Mouse (Mus musculus): ENCODE data around the gene Atp6v1e2. TPM values are rescaled to one million over a fixed set of nuclear protein-coding genes. Genes with fewer than 3 reads are reported as not detected.

Gene Atp6v1e2
- total RNA-seq, 1 experiment from 2014 or later: not detected

DNA sequence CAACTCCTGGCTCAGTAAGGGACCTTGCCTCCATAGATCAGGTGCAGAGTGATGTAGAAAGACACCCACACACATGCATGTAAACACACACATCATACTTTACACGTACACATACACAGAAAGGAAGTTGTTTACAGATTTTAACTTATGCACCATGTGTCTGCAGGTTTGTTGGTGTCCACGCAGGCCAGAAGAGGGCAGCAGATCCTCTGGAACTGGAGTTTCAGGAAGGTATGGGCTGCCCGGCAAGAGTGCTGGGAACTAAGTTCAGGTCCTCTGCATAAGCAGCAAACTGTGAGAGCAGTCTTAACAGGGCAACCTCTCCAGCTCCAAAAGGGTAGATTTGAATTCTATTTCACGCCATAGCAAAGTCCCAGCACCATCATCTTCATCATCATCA, 32.2 kb downstream of the Atp6v1e2 start:
- DNase-seq: no peak

DNA sequence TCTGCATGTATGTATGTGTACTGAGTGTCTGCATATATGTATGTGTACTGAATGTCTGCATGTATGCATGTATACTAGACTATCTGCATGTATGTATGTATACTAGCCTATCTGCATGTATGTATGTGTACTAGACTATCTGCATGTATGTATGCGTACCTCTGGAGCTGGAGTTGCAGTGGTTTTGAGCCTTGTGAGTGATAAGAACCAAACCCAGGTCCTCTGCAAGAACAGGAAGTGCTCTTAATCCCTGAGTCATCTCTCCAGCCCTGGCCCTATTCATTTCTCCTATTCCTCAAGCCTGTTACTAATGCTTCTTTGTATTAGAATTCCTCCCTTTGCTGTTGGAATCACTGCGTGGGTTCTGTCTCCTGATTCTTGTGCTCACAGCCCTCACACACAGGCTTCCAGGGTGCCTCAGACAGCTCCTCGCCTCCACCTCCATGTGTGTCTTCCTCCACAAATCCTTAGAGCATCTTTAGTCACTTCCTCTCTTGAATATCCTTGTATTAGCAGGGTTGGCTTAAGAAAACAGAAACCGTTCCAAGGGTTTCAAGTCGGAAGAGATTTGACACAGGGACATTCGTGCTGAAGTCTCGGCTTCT, 34.6 kb downstream of the Atp6v1e2 start:
- DNase-seq: no peak

DNA sequence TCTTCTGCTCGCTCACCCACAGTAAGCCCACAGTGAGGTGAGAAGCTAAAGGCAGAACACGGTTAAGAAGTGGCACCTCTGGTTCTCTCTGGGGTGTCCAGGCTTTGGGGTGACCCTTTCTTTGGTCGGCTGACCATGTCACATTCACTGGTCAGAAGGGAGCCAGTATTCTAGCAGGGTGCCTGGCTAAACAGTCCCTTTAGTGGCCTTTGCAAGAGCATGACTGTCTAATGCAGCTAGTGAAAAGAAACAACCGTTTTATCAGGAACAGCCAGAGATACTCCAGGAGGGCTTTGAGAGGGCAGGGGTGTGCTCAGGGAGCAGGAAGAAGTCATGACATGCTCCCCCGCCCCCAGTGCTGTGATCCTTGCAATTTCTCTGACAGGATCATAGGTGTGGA, 36.4 kb downstream of the Atp6v1e2 start:
- DNase-seq: no peak

DNA sequence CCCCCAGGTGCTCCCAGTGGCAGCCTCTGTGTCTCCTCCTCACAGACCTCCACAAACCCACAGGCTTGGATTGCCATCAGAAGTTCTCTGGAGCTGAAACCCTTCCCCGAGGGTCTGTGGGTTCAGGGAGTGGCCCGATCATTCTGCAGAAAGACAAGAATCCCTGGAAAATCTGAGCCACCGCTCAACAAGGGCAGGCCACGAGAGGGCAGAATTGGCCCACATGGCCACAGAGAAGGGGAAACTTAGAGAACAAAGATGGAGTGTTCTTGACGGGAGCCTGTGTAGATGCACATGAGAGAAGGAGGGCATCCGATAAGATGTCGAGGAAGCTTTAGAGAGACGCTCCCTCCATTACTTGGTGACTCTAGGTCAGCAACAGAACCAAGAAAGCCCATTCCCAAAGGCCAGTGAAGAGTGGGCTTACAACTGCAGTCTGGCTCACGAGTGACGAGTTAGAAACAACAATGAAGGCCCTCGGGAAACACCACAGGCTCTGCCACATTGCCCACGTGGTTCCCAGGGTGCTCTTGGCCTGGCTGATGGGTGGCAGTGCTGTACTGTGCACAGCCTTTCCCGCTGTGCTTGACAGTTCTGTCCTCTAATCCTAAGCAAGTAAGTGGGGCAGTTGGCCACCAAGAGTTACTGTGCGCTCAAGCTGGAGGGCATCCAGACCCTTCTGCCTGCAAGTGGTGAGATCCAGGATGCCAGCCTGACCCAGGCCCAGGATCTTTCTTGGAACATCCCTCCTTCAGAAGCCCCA, 37.8 kb downstream of the Atp6v1e2 start:
- peak; percentile 44 for DNase-seq

DNA sequence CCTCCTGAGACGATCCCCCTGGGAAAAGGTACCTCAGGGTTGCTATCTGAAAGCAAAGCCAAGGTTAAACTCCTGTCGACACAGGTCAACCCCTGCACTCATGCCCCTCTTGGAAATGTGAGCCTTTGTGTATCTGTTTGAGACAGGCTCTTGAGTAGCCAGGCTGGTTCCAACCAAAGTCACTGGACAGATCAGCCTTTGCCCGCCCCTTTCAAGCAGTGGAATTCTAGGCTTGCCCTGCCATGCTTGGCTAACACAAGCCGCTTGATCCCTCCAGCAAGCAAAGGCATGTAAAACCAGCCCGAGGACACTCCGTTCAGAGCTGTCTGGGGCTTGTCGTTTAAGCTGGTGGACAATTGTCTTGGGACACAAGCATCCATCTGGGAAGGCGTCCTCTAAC, 39.4 kb downstream of the Atp6v1e2 start:
- no peak for DNase-seq

DNA sequence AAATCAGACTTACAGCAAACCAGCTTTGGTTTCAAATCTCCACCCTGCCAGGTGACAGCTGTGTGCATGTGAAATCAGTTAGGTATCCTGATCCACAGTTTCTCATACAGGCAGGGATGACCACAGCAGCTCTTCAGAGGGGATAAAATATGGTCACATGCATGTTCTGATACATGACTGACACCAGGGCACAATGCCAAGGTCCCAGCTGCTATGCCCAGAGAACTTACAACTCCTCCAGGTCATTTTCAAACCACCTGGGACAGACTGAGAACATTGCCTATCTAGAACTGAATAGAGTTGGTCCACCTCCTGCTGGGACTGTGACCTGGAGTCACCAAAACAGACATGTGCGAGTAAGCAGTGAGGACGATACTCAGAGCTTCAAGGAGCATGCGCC, 40.6 kb downstream of the Atp6v1e2 start:
- peak; percentile 46 for DNase-seq

DNA sequence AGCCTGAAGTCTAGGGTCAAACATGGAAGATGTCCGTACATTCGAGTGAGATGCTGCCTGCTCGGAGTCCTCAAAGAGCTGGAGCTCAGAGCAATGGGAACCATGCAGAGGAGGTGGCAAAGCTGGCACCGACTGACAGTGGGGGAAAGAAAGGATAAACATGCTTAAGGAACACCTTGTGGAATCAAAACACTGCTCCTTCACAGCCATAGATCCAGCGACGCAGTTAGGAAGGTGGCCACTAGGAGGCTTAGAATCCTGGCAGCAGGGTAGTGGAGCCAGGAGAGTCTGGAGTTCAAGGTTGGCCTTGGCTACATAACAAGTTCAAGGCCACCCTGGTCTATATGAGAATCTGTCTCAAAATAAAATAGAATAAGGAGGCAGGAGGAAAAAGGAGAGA, 41.1 kb downstream of the Atp6v1e2 start:
- DNase-seq: no peak

DNA sequence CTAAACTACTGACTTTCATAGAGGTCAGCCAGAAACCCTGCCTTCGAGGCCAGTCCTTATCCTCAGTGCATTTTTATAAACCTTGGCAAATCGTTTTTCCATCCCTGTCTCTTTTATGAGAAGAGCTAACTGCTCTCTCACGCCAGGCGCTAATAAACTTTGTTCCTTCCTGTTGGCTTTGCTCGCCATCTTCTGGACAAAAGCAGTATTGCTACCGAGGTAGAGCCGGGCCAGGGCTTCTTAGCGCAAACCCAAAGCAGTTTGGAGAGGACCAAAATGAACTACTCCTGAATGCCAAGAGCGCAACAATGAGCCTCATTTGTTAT, 41.6 kb downstream of the Atp6v1e2 start:
- DNase-seq: peak; percentile 90

DNA sequence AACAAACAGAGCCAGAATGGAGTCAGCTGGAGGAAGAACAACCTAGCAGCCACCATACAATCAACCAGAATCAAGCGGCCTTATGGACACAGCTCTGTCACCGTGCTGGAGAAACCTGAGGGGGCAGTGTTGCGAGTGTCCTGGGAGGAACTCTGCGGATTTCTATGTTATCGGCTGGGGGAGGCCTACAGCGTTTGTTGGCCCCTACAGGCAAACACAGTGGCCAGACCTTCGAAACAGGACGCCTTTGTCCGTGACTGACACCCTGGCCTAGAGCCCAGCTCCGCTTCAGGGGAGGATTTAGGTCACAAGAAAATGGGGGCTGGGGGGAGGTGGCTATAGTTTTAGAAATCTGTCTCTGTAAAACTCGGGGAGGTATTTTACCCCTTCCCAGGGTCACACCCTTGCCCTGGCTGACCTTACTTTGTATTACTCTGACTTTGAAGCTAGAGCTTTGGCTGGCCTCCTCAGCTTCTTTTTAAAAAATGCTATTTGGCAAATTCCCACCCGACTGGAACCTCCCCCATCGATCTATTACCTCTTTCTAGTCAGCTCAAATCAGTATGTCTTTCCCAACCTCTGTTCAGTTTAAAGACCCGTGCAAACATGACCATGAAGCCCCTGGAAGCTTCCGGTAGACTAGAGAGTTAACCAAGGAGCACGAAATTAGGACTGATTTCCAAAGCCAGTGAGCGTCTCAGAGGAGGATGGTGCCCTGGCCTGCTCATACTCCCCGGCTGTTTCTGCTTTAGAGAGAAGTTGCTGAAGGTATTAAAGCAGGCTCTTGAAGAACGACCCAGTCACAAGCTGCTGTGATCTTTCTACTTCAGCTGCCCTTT, 42.2 kb downstream of the Atp6v1e2 start:
- peak; percentile 79 for DNase-seq

DNA sequence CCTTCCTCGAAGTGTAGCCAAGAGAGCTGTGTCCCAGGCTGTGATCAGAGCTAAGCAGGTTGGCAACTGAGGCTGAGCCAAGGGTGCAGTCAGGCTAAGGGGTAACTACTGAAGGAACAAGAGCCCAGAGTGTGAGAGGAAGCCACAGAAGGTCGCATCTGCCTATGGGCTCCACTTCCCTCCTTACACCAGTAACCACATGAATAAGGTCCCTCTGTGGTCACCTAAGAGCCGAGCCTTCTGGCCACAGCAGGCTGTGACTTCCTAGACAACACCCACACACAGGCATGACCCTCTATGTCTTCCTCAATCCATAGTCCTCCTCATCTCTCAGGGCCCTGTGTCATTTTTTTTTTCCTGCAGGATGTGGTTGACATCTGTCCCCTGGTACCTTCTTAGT, 43.5 kb downstream of the Atp6v1e2 start:
- DNase-seq: no peak

DNA sequence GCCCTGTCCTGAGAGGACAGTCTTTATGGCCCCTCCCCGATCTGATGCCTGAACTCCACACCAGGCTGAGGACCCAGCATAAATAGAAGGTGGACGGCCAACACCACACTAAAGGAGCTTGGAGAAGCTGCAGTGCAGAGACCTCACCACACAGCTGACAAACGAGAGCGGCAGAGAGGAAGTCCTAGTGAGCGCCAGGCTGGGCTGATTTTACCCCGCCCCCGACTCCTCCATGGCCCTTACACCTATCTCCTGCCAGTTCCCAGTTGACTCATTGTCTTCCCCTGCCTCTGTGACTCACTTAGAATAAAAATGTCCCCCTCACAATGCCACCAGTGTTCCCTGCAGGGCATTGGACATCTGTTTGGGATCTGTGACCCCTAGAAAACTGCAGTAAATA, 44.1 kb downstream of the Atp6v1e2 start:
- peak; percentile 79 for DNase-seq

DNA sequence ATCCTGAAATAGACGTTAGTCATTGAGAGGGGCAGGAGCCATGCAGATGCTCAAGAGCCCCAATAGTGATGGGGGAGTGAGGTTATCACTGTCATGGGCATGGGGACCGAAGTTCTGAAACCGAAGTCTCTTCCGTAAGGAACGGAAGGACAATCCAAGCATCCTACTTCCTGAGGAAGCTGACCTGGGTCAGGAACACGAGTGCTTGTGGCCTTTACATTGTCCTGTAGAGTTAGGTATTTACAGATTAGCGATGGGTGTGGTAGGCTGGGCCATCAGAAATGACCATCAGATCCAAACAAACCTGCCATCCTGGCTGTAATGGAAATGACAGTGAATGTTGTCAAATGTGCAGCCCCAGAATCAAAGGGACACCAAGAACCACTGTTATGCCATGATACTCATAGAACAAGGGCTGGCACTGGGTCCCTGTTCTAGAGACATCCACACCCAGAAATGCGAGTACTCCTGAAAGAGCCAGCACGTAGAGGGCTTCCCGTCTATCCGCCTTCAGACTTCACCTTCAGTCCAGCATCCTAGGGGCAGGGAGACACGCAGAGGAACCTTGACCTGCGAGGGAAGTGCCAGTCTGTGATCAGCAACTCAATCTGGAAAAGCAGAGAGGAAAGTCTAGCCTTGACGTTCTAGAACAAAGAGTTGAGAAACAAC, 45.2 kb downstream of the Atp6v1e2 start:
- DNase-seq: no peak

DNA sequence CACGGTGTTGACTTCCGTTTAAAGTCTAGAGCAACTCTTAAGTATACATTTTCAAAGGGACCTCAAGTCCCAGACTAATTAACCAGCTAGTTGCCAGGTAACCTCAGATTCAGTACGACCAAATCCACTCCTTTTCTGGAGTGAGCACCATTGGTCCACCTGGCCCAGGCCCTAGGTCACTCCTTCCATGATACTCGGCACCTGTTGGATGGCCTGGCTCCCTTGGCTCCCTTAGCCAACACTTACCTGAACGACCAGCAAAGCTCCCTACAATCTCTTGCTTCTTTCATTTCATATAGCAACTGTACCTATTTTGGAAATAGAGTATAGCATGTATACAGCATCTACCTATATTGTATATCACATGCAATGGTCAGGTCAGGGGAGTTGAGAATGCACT, 47.1 kb downstream of the Atp6v1e2 start:
- no peak for DNase-seq

DNA sequence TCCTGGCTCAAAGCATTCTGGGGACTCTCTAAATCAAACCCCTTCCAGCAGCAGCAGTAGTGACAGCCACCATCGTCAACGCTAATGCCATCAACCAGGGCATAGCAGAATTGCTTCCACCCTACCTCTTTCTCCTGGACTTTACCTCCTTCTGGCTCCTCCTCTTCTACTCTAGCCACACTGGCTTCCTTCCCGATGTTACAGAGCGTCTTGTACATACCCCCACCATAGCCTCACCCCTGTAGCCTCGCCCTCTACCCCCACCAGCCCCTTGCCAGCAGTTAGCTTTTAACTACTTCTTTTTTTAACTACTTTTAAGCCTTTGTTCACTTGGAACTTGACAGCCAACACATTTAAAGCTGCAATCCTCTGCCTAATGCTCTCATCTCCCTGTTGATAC, 47.9 kb downstream of the Atp6v1e2 start:
- DNase-seq: no peak

DNA sequence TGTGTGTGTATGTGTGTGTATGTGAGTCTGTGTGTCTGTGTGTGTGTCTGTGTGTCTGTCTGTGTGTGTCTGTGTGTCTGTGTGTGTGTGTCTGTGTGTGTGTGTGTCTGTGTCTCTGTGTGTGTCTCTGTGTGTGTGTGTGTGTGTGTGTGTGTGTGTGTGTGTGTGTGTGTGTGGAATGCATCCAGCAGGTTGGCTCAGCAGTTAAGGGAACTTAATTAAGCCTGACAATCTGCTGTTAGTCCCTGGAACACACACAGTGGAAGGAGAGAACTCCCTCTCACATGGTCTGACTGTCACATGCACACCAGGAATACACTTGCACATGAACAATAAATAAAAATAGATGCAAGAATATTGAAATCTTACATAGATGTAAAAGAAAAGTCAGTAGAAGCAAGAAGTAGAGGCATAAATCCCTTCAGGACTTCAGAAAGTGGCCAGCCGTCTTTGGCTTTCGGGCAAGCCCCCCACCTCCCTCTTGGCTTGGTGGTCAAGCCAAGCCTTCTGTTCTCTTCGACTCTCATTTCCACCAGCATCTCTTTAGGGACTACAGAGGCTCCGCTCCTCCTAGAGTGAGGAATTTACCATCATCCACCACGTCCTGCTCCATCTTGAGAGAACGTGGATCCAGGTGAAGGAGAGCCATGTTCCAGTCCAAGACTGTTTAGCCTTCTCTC, 50.1 kb downstream of the Atp6v1e2 start:
- DNase-seq: no peak

DNA sequence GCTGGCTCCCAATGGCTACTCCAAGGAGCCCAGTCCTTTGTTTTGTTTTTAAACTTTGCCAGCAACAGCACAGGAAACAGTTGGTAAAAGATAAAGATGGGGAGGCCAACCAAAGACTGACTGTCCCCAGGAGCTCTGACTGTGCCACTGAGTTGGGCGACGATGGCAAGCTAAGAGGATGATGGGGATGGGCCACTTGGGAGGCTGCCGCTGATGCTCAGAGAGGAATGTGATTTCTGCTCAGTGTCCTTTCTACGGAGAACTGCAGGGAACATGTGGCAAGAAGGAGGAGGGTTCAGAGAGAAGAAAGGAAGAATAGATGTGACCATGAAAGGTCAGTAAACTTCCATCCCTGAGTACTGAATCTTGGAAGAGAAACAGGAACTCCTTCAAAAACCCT, 52.5 kb downstream of the Atp6v1e2 start:
- DNase-seq: no peak

Other genes with a start within 250 kb of the Atp6v1e2 start
- 226 TPM in 2 replicates for gene Epas1, start 194.2 kb downstream of the Atp6v1e2 start, total RNA-seq (2021)
- not detected in 2 replicates for gene Tmem247, start 30.5 kb downstream of the Atp6v1e2 start, total RNA-seq (2021)
- gene Rhoq, start 15.2 kb upstream of the Atp6v1e2 start, total RNA-seq (2021): 89.9 and 90.8 TPM in 2 replicates
- gene Pigf, start 77.5 kb upstream of the Atp6v1e2 start, total RNA-seq (2021): 9.8 and 13.0 TPM in 2 replicates
- 54.2 and 55.5 TPM in 2 replicates for gene Cript, start 77.7 kb upstream of the Atp6v1e2 start, total RNA-seq (2021)
- gene Socs5, start 159.8 kb upstream of the Atp6v1e2 start, total RNA-seq (2021): 58.9 and 60.7 TPM in 2 replicates